Mouse (Mus musculus): ENCODE measurements around the gene Taf12.

The Taf12 gene

DNA sequence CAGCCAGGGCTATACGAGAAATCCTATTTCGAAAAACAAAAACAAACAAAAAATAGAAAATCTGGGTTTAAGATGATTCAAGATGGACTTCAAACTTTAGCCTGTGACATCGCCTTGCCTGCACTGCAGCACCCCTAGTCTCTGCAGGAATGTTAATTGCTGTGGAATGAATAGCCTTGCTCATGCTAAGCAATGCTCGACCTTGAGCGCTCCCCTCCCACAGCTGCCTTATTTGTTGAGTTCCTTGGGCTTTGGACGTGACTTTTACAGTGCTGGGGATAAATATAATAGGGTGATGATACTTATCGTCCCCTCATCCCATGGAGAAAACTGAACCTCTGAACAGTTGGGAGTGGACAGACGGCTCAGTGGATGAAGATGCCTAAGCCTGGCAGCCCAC, 41.5 kb downstream of the Taf12 start:
- DNase-seq: no peak

DNA sequence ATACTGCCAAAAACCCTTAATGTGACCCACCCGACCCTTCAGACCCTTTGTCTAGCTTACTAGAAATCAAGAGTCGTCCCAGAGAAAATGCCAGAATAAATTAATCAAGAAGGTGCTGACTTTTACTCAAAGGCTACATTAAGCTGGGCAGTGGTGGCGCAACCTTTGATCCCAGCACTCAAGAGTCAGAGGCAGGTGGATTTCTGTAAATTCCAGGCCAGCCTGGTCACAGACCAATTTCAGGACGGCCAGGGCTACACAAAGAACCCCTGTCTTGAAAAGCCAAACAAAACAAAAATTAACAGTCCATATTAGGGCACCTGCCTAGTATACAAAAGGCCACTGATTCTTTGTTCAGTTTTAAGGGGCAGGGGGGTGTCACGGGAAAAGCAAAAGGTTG, 52.3 kb downstream of the Taf12 start:
- no peak for DNase-seq

GRCm38 (mm10) chr4:132328391-132328982, 54.3 kb downstream of the Taf12 start:
- DNase-seq: no peak

DNA sequence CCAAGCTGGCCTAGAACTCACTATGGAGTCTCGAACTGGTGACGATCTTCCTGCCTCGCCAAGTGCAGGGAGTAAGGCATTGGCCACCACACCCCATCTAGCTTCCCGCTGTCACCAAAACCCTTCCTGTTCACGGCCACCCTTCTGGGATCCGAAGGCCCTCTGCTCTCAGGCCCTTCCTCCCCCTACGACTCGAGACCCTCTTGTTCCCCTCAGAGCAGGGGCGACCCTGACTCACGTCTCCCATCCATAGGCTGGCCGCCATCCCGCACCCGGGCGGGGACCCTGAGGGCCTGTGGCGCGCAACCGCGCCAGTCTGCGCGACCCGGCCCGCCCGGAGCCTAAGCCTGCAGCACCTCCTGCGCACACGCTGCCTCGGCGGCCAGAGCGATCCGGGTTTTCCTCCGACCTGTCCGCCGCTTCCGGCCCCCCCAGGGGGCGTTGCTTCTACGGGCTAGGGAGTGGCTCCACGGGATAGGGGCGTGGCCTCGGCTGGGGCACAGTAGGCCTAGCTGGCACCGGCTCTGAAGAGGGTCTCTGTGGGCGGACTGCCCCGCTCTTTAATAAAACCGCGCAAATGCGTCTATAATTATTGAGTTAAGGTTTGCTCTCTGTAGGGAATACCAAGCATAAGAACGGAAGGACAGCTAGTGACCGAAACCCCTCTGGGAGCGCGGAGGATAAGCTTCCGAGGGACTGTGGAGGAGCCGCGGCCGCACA, 55.1 kb downstream of the Taf12 start, which contains the start of gene Trnau1ap:
Trnau1ap (minus strand) TSS at position 424 of the 720 bp plus-strand sequence.
- peak; percentile 81 for DNase-seq

- DNase-seq: no peak
Observed at GRCm38 (mm10) chr4:132329835-132330354, 55.7 kb downstream of the Taf12 start.

- no peak for DNase-seq
Observed at GRCm38 (mm10) chr4:132331960-132332359, 57.8 kb downstream of the Taf12 start.

DNA sequence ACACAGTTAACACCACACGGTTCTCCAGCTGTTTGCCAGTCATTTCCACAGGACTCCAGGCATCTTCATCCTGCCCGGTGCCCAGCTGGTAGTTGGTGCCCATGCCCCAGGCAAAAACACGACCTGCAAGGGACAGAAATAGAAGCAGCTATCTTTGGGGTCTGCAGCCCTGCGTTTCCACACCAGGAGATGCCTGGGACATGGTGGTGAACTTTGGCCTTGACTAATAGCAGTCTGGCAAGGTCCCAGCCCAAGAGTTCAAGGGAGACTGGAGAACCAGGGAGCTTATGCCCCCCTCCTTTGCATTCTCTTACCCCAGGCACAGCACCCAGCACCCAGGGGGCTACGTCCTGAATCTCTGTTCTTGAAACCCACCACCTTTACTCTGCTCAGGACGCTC, 58.7 kb downstream of the Taf12 start:
- DNase-seq: no peak

DNA sequence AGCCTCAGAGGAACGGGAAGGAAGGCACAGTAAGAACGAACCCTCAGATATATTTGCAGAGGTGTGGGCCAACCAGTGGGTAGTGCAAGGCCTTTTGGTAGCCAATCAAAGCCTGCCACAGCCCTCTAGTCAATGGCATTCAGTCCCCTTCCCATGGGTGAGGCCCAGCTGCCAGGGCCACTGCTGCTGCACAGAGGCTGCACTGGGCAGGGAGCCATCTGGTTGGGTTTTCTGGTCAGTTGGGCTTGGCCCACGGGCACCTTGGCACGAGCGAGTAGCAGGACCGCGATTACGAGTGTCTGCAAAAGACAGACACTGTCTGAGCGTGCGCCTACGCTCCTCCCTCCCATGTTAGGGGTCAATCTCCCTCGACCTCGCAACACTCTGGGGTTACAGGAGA, 64.8 kb downstream of the Taf12 start:
- DNase-seq: peak; percentile 48

- DNase-seq: no peak
Observed at GRCm38 (mm10) chr4:132341451-132341850, 67.3 kb downstream of the Taf12 start.

DNA sequence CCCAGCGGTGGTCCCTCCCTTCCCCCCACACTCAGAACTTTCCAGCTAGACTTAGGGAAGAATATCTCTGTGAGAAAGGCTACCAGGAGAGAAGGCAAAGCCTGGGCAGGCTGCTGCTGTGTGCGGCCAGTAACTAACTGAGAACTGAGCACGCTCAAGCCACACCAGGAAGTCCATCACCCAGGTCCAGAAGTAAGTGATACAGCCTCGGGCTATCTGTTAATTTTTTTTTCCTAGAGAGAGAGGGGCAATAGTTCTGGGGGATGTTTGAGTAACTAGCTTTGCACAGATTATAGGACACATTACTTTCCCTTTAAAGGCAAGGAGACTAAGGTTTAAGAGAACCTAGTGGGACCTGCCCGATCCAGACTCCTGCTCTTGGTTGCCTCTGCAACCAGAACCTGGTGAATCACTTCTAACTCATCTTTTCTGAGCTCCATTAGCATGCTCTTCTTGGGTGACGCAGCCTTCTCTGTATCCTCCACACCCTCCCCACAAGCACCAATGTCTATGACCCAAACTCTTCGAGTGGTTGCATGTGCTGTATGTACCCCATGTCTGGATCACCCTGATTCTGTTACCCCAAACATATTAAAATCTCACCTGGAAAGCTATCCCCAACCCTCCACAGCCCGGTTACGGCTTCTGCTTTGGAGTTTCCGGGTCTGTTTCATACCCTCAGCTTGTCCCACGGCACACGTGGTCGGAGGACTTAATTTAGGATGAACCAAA, 70.4 kb downstream of the Taf12 start:
- no peak for DNase-seq
